Mouse (Mus musculus): ENCODE data around the gene Atp23.

Atp23 gene

GRCm38 (mm10) chr10:126911479-126911878 is 10.3 kb upstream of the Atp23 start:
- no peak for DNase-seq (ENCODE audit: low spot score)

GRCm38 (mm10) chr10:126906811-126907210 is 5.7 kb upstream of the Atp23 start:
- DNase-seq (ENCODE audit: low spot score) = no peak

- peak; percentile 96 for DNase-seq (ENCODE audit: low spot score)
These were observed 4.5 kb upstream of the Atp23 start for GRCm38 (mm10) chr10:126905650-126906075.

- DNase-seq (ENCODE audit: low spot score) = no peak
These were observed 3.9 kb upstream of the Atp23 start for GRCm38 (mm10) chr10:126905086-126905485.

GRCm38 (mm10) chr10:126904221-126904620 is 3.1 kb upstream of the Atp23 start:
- DNase-seq (ENCODE audit: low spot score) = no peak

- no peak for DNase-seq (ENCODE audit: low spot score)
These were observed 311 bp upstream of the Atp23 start for GRCm38 (mm10) chr10:126901488-126901843.

- no peak for DNase-seq (ENCODE audit: low spot score)
These were observed 5.3 kb downstream of the Atp23 start for GRCm38 (mm10) chr10:126895891-126896290.

GRCm38 (mm10) chr10:126894061-126894460 is 7.1 kb downstream of the Atp23 start:
- DNase-seq (ENCODE audit: low spot score) = no peak

- DNase-seq (ENCODE audit: low spot score) = no peak
These were observed 8.0 kb downstream of the Atp23 start for GRCm38 (mm10) chr10:126893145-126893544.

- DNase-seq (ENCODE audit: low spot score) = no peak
These were observed 27.4 kb downstream of the Atp23 start for GRCm38 (mm10) chr10:126873755-126874154.

GRCm38 (mm10) chr10:126872256-126872655 is 28.9 kb downstream of the Atp23 start:
- no peak for DNase-seq (ENCODE audit: low spot score)

- peak; percentile 68 for DNase-seq (ENCODE audit: low spot score)
These were observed 31.5 kb downstream of the Atp23 start for GRCm38 (mm10) chr10:126869372-126870318.

- no peak for DNase-seq (ENCODE audit: low spot score)
These were observed 35.9 kb downstream of the Atp23 start for GRCm38 (mm10) chr10:126865284-126865683.

GRCm38 (mm10) chr10:126862193-126862592 is 39.0 kb downstream of the Atp23 start:
- no peak for DNase-seq (ENCODE audit: low spot score)

- peak; percentile 14 for DNase-seq (ENCODE audit: low spot score)
These were observed 47.9 kb downstream of the Atp23 start for GRCm38 (mm10) chr10:126853286-126853685.

GRCm38 (mm10) chr10:126845309-126845911 is 55.7 kb downstream of the Atp23 start:
- DNase-seq (ENCODE audit: low spot score) = no peak

- peak; percentile 33 for DNase-seq (ENCODE audit: low spot score)
These were observed 56.5 kb downstream of the Atp23 start for GRCm38 (mm10) chr10:126844689-126845088.

GRCm38 (mm10) chr10:126840266-126840665 is 60.9 kb downstream of the Atp23 start:
- DNase-seq (ENCODE audit: low spot score) = no peak

- DNase-seq (ENCODE audit: low spot score) = peak; percentile 23
These were observed 68.1 kb downstream of the Atp23 start for GRCm38 (mm10) chr10:126833006-126833405.

GRCm38 (mm10) chr10:126831329-126831728 is 69.8 kb downstream of the Atp23 start:
- DNase-seq (ENCODE audit: low spot score) = no peak

GRCm38 (mm10) chr10:126828618-126829017 is 72.5 kb downstream of the Atp23 start:
- DNase-seq (ENCODE audit: low spot score) = no peak

GRCm38 (mm10) chr10:126827941-126828593 is 73.1 kb downstream of the Atp23 start:
- DNase-seq (ENCODE audit: low spot score) = no peak

- DNase-seq (ENCODE audit: low spot score) = no peak
These were observed 74.2 kb downstream of the Atp23 start for GRCm38 (mm10) chr10:126826982-126827381.

All from urinary bladder, postnatal 14 days (tissue).